Mouse (Mus musculus) neural tube, embryonic 11.5 days (tissue): ENCODE data around the gene Skap2. TPM values are rescaled to one million over a fixed set of nuclear protein-coding genes. Genes with fewer than 3 reads are reported as not detected.

Source experiments
- ATAC-seq: fragments of 200-750 bp; cut with Nextera tagmentation; 2 replicates; pipeline ENCODE4 v1.8.0; 2017; ENCODE audit warnings: moderate number of reproducible peaks, mild to moderate bottlenecking, moderate TSS enrichment, moderate library complexity; ENCODE audit not compliant: insufficient read depth, low FRiP score, low TSS enrichment
- DNase-seq: peaks from one replicate; pipeline ENCODE4 v3.0.0-alpha.2; 2015; ENCODE audit warnings: low spot score
- H3K27ac ChIP-seq: fragments of 300-500 bp; sonication (generic); 2 replicates; pipeline ENCODE4 v1.5.1; 2014; ENCODE audit warnings: low read depth, mild to moderate bottlenecking, low read length
- H3K27me3 ChIP-seq: fragments of 300-500 bp; sonication (generic); 2 replicates; pipeline ENCODE4 v1.6.1; 2014; ENCODE audit warnings: mild to moderate bottlenecking, low read length, mixed read lengths; ENCODE audit not compliant: control insufficient read depth, insufficient read depth
- H3K36me3 ChIP-seq: fragments of 300-500 bp; sonication (generic); 2 replicates; pipeline ENCODE4 v1.6.1; 2014; ENCODE audit warnings: mild to moderate bottlenecking, low read length, moderate library complexity, mixed read lengths; ENCODE audit not compliant: control insufficient read depth, insufficient read depth
- H3K4me1 ChIP-seq: fragments of 300-500 bp; sonication (generic); 2 replicates; pipeline ENCODE4 v1.6.1; 2014; ENCODE audit warnings: low read length, mixed read lengths; ENCODE audit not compliant: control insufficient read depth, insufficient read depth
- H3K4me2 ChIP-seq: fragments of 300-500 bp; sonication (generic); 2 replicates; pipeline ENCODE4 v1.6.1; 2014; ENCODE audit warnings: low read depth, mild to moderate bottlenecking, moderate library complexity
- H3K4me3 ChIP-seq: fragments of 300-500 bp; sonication (generic); 2 replicates; pipeline ENCODE4 v1.5.1; 2014; ENCODE audit warnings: low read depth, low read length
- H3K9ac ChIP-seq: fragments of 300-500 bp; sonication (generic); 2 replicates; pipeline ENCODE4 v1.6.1; 2014; ENCODE audit warnings: mild to moderate bottlenecking, low read length
- H3K9me3 ChIP-seq: fragments of 300-500 bp; sonication (generic); 2 replicates; pipeline ENCODE4 v1.6.1; 2016; ENCODE audit warnings: low read length; ENCODE audit not compliant: control insufficient read depth
- WGBS: fragments of 180-500 bp; shearing (Covaris S2); extraction: QIAGEN DNeasy Blood & Tissue Kit; methylation state at CpG from one replicate; pipeline ENCODE4 v1.1.7; 2014; 5-methylcytosine and 5-hydroxymethylcytosine counted together
- polyA plus RNA-seq: library from polyadenylated mRNA; unstranded; fragments of >200 nt; fragmentation: Nextera tagmentation; extraction: Ambion mirVana; gene quantifications from 2 replicates; pipeline ENCODE4 v1.2.1, GENCODE M21; 2014

Gene Skap2
- polyA plus RNA-seq, result 70.1 and 71.8 TPM in 2 replicates

GRCm38 (mm10) chr6:52012409-52013244 lies at the start of gene Skap2:
Gene Skap2 (minus strand): TSS chr6:52012549.
- peak; percentile 93 for ATAC-seq

GRCm38 (mm10) chr6:52058899-52059448 lies 46.6 kb upstream of the Skap2 start:
- Histone ChIP-seq H3K27ac (no peak overlapping the region), H3K4me3 (no peak overlapping the region), H3K4me2 (no peak overlapping the region), H3K9me3 (no peaks in the 10 kb centered on the region), H3K36me3 (no peaks in the 10 kb centered on the region), H3K4me1 (0 out of 2 replicates have a peak, but pooled peaks cover 2% of the 10 kb centered on the region), H3K27me3 (no peaks in the 10 kb centered on the region), H3K9ac (no peak overlapping the region)
- DNase-seq (no peak), ATAC-seq (no peak)
- WGBS, result 58% methylated on average over 10 of the region's 10 CpGs

More at GRCm38 (mm10) chr6:52012409-52013244, at the start of gene Skap2:
- WGBS, result under 1% methylated on average over 51 of the region's 51 CpGs
- Histone ChIP-seq H3K9ac (peak within 1 kb of the TSS; percentile 51), H3K36me3 (no peaks in the 10 kb centered on the region), H3K4me1 (peaks cover 28% of the 10 kb centered on the region), H3K9me3 (no peaks in the 10 kb centered on the region), H3K4me3 (peak within 1 kb of the TSS; percentile 70), H3K27me3 (no peaks in the 10 kb centered on the region), H3K27ac (peak within 1 kb of the TSS; percentile 51; the same call in 1 of the 2 replicates), H3K4me2 (peak within 1 kb of the TSS; percentile 58)
- peak; percentile 99 for DNase-seq

- Histone ChIP-seq H3K4me3 (no peak overlapping the region), H3K27ac (no peak overlapping the region), H3K36me3 (no peaks in the 10 kb centered on the region), H3K4me2 (no peak overlapping the region), H3K4me1 (0 out of 2 replicates have a peak, but pooled peaks cover 2% of the 10 kb centered on the region), H3K27me3 (no peaks in the 10 kb centered on the region), H3K9me3 (no peaks in the 10 kb centered on the region), H3K9ac (no peak overlapping the region)
- ATAC-seq (no peak), DNase-seq (no peak)
- WGBS, result 60% methylated on average over 5 of the region's 5 CpGs
Observed at GRCm38 (mm10) chr6:52058120-52058519, 45.8 kb upstream of the Skap2 start.

- Histone ChIP-seq H3K27me3 (no peaks in the 10 kb centered on the region), H3K9ac (no peak overlapping the region), H3K9me3 (no peaks in the 10 kb centered on the region), H3K27ac (no peak overlapping the region), H3K4me1 (no peaks in the 10 kb centered on the region), H3K36me3 (no peaks in the 10 kb centered on the region), H3K4me3 (no peak overlapping the region), H3K4me2 (no peak overlapping the region)
- DNase-seq, result no peak
- 72% methylated on average over 15 of the region's 15 CpGs for WGBS
- ATAC-seq, result no peak
Observed at GRCm38 (mm10) chr6:52053567-52054561, 41.5 kb upstream of the Skap2 start.

GRCm38 (mm10) chr6:52050062-52050461 lies 37.7 kb upstream of the Skap2 start:
- Histone ChIP-seq H3K9ac (no peak overlapping the region), H3K27ac (no peak overlapping the region), H3K4me2 (no peak overlapping the region), H3K27me3 (no peaks in the 10 kb centered on the region), H3K9me3 (no peaks in the 10 kb centered on the region), H3K36me3 (no peaks in the 10 kb centered on the region), H3K4me3 (no peak overlapping the region), H3K4me1 (no peaks in the 10 kb centered on the region)
- DNase-seq (no peak), ATAC-seq (0 out of 2 replicates have a peak, but pooled peaks have one; percentile 50)
- WGBS, result 66% methylated on average over 12 of the region's 12 CpGs

- Histone ChIP-seq H3K9me3 (no peaks in the 10 kb centered on the region), H3K36me3 (no peaks in the 10 kb centered on the region), H3K9ac (no peak overlapping the region), H3K27ac (no peak overlapping the region), H3K4me1 (no peaks in the 10 kb centered on the region), H3K4me3 (no peak overlapping the region), H3K27me3 (no peaks in the 10 kb centered on the region), H3K4me2 (no peak overlapping the region)
- 61% methylated on average over 5 of the region's 5 CpGs for WGBS
- ATAC-seq (no peak), DNase-seq (peak; percentile 36)
Observed at GRCm38 (mm10) chr6:52045517-52045916, 33.2 kb upstream of the Skap2 start.

GRCm38 (mm10) chr6:52036077-52036476 lies 23.7 kb upstream of the Skap2 start:
- Histone ChIP-seq H3K27me3 (no peaks in the 10 kb centered on the region), H3K4me3 (no peak overlapping the region), H3K9me3 (no peaks in the 10 kb centered on the region), H3K9ac (no peak overlapping the region), H3K4me2 (no peak overlapping the region), H3K27ac (no peak overlapping the region), H3K36me3 (no peaks in the 10 kb centered on the region), H3K4me1 (no peaks in the 10 kb centered on the region)
- DNase-seq, result no peak
- ATAC-seq, result no peak
- 86% methylated on average over 4 of the region's 4 CpGs for WGBS

GRCm38 (mm10) chr6:52031181-52031580 lies 18.8 kb upstream of the Skap2 start:
- Histone ChIP-seq H3K4me3 (no peak overlapping the region), H3K9me3 (no peaks in the 10 kb centered on the region), H3K27me3 (no peaks in the 10 kb centered on the region), H3K36me3 (no peaks in the 10 kb centered on the region), H3K9ac (no peak overlapping the region), H3K4me2 (no peak overlapping the region), H3K4me1 (no peaks in the 10 kb centered on the region), H3K27ac (no peak overlapping the region)
- no peak for DNase-seq
- WGBS, result 43% methylated on average over 7 of the region's 7 CpGs
- no peak for ATAC-seq
